Mouse (Mus musculus): Measurements from ENCODE around the gene Ifnlr1. TPM values are rescaled to one million over a fixed set of nuclear protein-coding genes. Genes with fewer than 3 reads are reported as not detected.
"Not testable (repeated sequence)": the region's sequence is repeated elsewhere in the genome, so short reads cannot be mapped to it uniquely, and the experiment has no call there.

Ifnlr1 gene
- 1 to 10 TPM; 1.8 to 2.0 TPM for total RNA-seq (2021)
- long read RNA-seq, experiment 1, full-length matches to known transcripts = 2 of 2 reads
- long read RNA-seq, experiment 1, partial matches to known transcripts = 0 of 2 reads
- long read RNA-seq, experiment 1, other reads (novel, unspliced or antisense) = 0 of 2 reads
- long read RNA-seq, experiment 2, partial matches to known transcripts = 0 of 1 reads
- long read RNA-seq, experiment 2, other reads (novel, unspliced or antisense) = 1 of 1 reads

- DNase-seq = peak; percentile 38 to 69
Measured at GRCm38 (mm10) chr4:135685906-135686567, at the start of gene Ifnlr1. Gene Ifnlr1 (plus strand): TSS chr4:135686287.

GRCm38 (mm10) chr4:135641302-135642079 is 44.6 kb upstream of the Ifnlr1 start:
- DNase-seq = not testable (repeated sequence)

- DNase-seq = no peak
Measured at GRCm38 (mm10) chr4:135645022-135645637, 41.0 kb upstream of the Ifnlr1 start.

GRCm38 (mm10) chr4:135652966-135653607 is 33.0 kb upstream of the Ifnlr1 start:
- DNase-seq = peak; percentile 85 to 89

GRCm38 (mm10) chr4:135653956-135654355 is 32.1 kb upstream of the Ifnlr1 start:
- peak; percentile 44 to 45 for DNase-seq

- peak in 1 of 2 experiments; percentile 35 for DNase-seq
Measured at GRCm38 (mm10) chr4:135655499-135655898, 30.6 kb upstream of the Ifnlr1 start.

GRCm38 (mm10) chr4:135656094-135656589 is 29.9 kb upstream of the Ifnlr1 start:
- DNase-seq = peak; percentile 56 to 65

GRCm38 (mm10) chr4:135658484-135658883 is 27.6 kb upstream of the Ifnlr1 start:
- peak; percentile 68 to 80 for DNase-seq

- no peak for DNase-seq
Measured at GRCm38 (mm10) chr4:135658899-135659298, 27.2 kb upstream of the Ifnlr1 start.

- DNase-seq = peak; percentile 40 to 53
Measured at GRCm38 (mm10) chr4:135661082-135661809, 24.8 kb upstream of the Ifnlr1 start.

- DNase-seq = no peak
Measured at GRCm38 (mm10) chr4:135661994-135662393, 24.1 kb upstream of the Ifnlr1 start.

- no peak for DNase-seq
Measured at GRCm38 (mm10) chr4:135664656-135665055, 21.4 kb upstream of the Ifnlr1 start.

GRCm38 (mm10) chr4:135666192-135666975 is 19.7 kb upstream of the Ifnlr1 start:
- DNase-seq = peak in 1 of 2 experiments; percentile 67

GRCm38 (mm10) chr4:135667266-135667844 is 18.7 kb upstream of the Ifnlr1 start:
- peak; percentile 27 to 79 for DNase-seq

GRCm38 (mm10) chr4:135673507-135673906 is 12.6 kb upstream of the Ifnlr1 start:
- DNase-seq = no peak

GRCm38 (mm10) chr4:135674993-135675392 is 11.1 kb upstream of the Ifnlr1 start:
- no peak for DNase-seq

- peak in 1 of 2 experiments; percentile 26 for DNase-seq
Measured at GRCm38 (mm10) chr4:135676476-135676875, 9.6 kb upstream of the Ifnlr1 start.

- DNase-seq = no peak
Measured at GRCm38 (mm10) chr4:135679316-135679715, 6.8 kb upstream of the Ifnlr1 start.

GRCm38 (mm10) chr4:135681789-135682188 is 4.3 kb upstream of the Ifnlr1 start:
- DNase-seq = no peak

- peak; percentile 18 to 53 for DNase-seq
Measured at GRCm38 (mm10) chr4:135683553-135683952, 2.5 kb upstream of the Ifnlr1 start.

Measured in heart, adult 18-20 months (tissue).